ENCODE assay signal across 17 mouse cellular contexts in the genomic region with DNA sequence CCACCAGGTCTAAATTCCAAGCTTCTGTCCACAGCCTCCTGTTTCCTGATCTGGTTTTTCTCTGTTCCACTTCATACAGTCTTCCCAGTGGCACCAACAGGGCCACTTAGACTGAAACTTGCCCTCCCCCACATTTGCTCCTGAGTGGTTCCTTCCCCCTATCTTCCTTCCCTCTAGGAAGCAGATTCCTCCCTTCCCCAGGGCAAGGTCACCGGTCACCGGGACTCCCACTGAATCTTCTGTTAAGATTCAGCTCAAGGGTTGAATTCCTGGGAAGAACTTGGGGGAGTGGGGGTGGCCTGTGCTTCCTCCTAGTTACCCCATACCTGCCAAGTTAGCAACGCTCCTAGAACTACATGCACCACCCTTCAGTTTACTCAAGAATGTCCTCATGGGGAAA. TPM values are rescaled to one million over a fixed set of nuclear protein-coding genes. Genes with fewer than 3 reads are reported as not detected.
A peak's percentile ranks its signal among the peaks of the same experiment; 100 is the strongest.
DNase-seq lines count a peak whose midpoint lies in the region; ATAC-seq and TF ChIP-seq lines count a peak whose summit lies in the region.
"Had no signal": no experiment of that assay in that cellular context is flagged by ENCODE, and none has a peak within 500 bp of the region (broad histone marks: within the 10 kb centered on the region; RNA-seq: fewer than 3 reads in every experiment).

No protein-coding gene starts in this region.

- 0 out of 2 replicates have a peak overlapping the region, but pooled peaks have one; percentile 91 for H3K4me2 ChIP-seq in hindbrain, embryonic 13.5 days
- no peak overlapping the region; the same call in 1 of the 2 replicates for H3K4me2 ChIP-seq in hindbrain, embryonic 14.5 days (replicated peaks)
- peak overlapping the region; percentile 99; the same call in 1 of the 2 replicates for H3K4me2 ChIP-seq in lung, embryonic 14.5 days
- H3K4me2 ChIP-seq in lung, postnatal 0 days (replicated peaks; ENCODE audit: low read depth, low read length), result no peak overlapping the region

- DNase-seq in cerebellum, adult 9-11 months, result peak; percentile 28
- DNase-seq in cerebellum, adult 18-20 months, result no peak
- no peak for DNase-seq in hindbrain, embryonic 14.5 days (ENCODE audit: low spot score)
- DNase-seq in lung, embryonic 14.5 days, result no peak
- DNase-seq in lung, postnatal 0 days (ENCODE audit: low spot score), result no peak
- no peak for DNase-seq in embryonic facial prominence, embryonic 10.5 days (ENCODE audit: low spot score)
- no peak for DNase-seq in gastrocnemius, adult 8-10 months (ENCODE audit: low spot score in 2 of 2)
- DNase-seq: adrenal gland, postnatal 36 days; kidney, adult 18-20 months; lung, postnatal 4 days had no signal

- peaks cover 41% of the 10 kb centered on the region for H3K4me1 ChIP-seq in hindbrain, embryonic 13.5 days (replicated peaks)
- peaks cover 27% of the 10 kb centered on the region for H3K4me1 ChIP-seq in hindbrain, embryonic 14.5 days (replicated peaks; ENCODE audit: control insufficient read depth, insufficient read depth, low read length)
- peaks cover 4% of the 10 kb centered on the region; the same call in 1 of the 2 replicates for H3K4me1 ChIP-seq in lung, embryonic 14.5 days (ENCODE audit: insufficient read depth)
- H3K4me1 ChIP-seq in lung, postnatal 0 days (ENCODE audit: insufficient read depth, low read depth, low read length), result no peaks in the 10 kb centered on the region
- H3K4me1 ChIP-seq in embryonic facial prominence, embryonic 10.5 days, result peaks cover 45% of the 10 kb centered on the region

- H3K36me3 ChIP-seq in hindbrain, embryonic 13.5 days, result peaks cover 1% of the 10 kb centered on the region
- H3K36me3 ChIP-seq in hindbrain, embryonic 14.5 days (replicated peaks; ENCODE audit: control insufficient read depth, insufficient read depth), result 0 out of 2 replicates have a peak, but pooled peaks cover 3% of the 10 kb centered on the region
- H3K36me3 ChIP-seq in lung, embryonic 14.5 days (ENCODE audit: insufficient read depth), result no peaks in the 10 kb centered on the region
- H3K36me3 ChIP-seq in lung, postnatal 0 days (ENCODE audit: insufficient read depth, low read length), result no peaks in the 10 kb centered on the region
- peaks cover 2% of the 10 kb centered on the region; the same call in 1 of the 2 replicates for H3K36me3 ChIP-seq in embryonic facial prominence, embryonic 10.5 days (replicated peaks)
- H3K36me3 ChIP-seq: heart, embryonic 15.5 days; hindbrain, embryonic 10.5 days; midbrain, embryonic 12.5 days; neural tube, embryonic 12.5 days had no signal

- no peak overlapping the region for H3K4me3 ChIP-seq in hindbrain, embryonic 13.5 days
- H3K4me3 ChIP-seq in hindbrain, embryonic 14.5 days (replicated peaks; ENCODE audit: low read length), result no peak overlapping the region
- H3K4me3 ChIP-seq in lung, embryonic 14.5 days (ENCODE audit: low read depth, low read length), result no peak overlapping the region
- no peak overlapping the region for H3K4me3 ChIP-seq in lung, postnatal 0 days (ENCODE audit: low read depth, low read length)
- H3K4me3 ChIP-seq in embryonic facial prominence, embryonic 10.5 days, result peak overlapping the region; percentile 79; the same call in 1 of the 2 replicates

- 18% methylated on average over 3 of the region's 3 CpGs for WGBS in hindbrain, embryonic 13.5 days
- WGBS in hindbrain, embryonic 14.5 days, result 14% methylated on average over 3 of the region's 3 CpGs
- WGBS in lung, embryonic 14.5 days, result 21% methylated on average over 3 of the region's 3 CpGs
- 13% methylated on average over 3 of the region's 3 CpGs for WGBS in lung, postnatal 0 days
- WGBS in embryonic facial prominence, embryonic 10.5 days, result 9% methylated on average over 3 of the region's 3 CpGs

- H3K9ac ChIP-seq in hindbrain, embryonic 13.5 days, result no peak overlapping the region
- no peak overlapping the region for H3K9ac ChIP-seq in hindbrain, embryonic 14.5 days
- H3K9ac ChIP-seq in lung, embryonic 14.5 days, result no peak overlapping the region
- no peak overlapping the region for H3K9ac ChIP-seq in lung, postnatal 0 days (replicated peaks; ENCODE audit: low read depth)

- no peak overlapping the region for H3K27ac ChIP-seq in hindbrain, embryonic 13.5 days
- H3K27ac ChIP-seq in hindbrain, embryonic 14.5 days, result no peak overlapping the region
- H3K27ac ChIP-seq in lung, embryonic 14.5 days (ENCODE audit: low read depth), result no peak overlapping the region
- H3K27ac ChIP-seq in lung, postnatal 0 days (ENCODE audit: low read length), result no peak overlapping the region
- H3K27ac ChIP-seq in embryonic facial prominence, embryonic 10.5 days (replicated peaks), result no peak overlapping the region
- H3K27ac ChIP-seq: neural tube, embryonic 12.5 days had no signal

- H3K9me3 ChIP-seq in hindbrain, embryonic 13.5 days, result no peaks in the 10 kb centered on the region
- H3K9me3 ChIP-seq in hindbrain, embryonic 14.5 days (ENCODE audit: control insufficient read depth, low read length), result no peaks in the 10 kb centered on the region
- no peaks in the 10 kb centered on the region for H3K9me3 ChIP-seq in lung, embryonic 14.5 days (ENCODE audit: low read depth, low read length)
- H3K9me3 ChIP-seq in lung, postnatal 0 days (ENCODE audit: low read length), result no peaks in the 10 kb centered on the region
- H3K9me3 ChIP-seq in embryonic facial prominence, embryonic 10.5 days, result no peaks in the 10 kb centered on the region
- H3K9me3 ChIP-seq: embryonic facial prominence, embryonic 12.5 days; heart, embryonic 15.5 days; hindbrain, embryonic 10.5 days; midbrain, embryonic 12.5 days; neural tube, embryonic 12.5 days had no signal

- TF ChIP-seq EP300 in lung, postnatal 0 days (IDR thresholded peaks at IDR 0.05), result no peak

- peaks cover 48% of the 10 kb centered on the region for H3K27me3 ChIP-seq in hindbrain, embryonic 13.5 days
- no peaks in the 10 kb centered on the region for H3K27me3 ChIP-seq in hindbrain, embryonic 14.5 days (ENCODE audit: control insufficient read depth, insufficient read depth, low read length)
- H3K27me3 ChIP-seq in lung, embryonic 14.5 days (ENCODE audit: insufficient read depth, low read length), result peaks cover 28% of the 10 kb centered on the region
- H3K27me3 ChIP-seq in lung, postnatal 0 days (replicated peaks; ENCODE audit: insufficient read depth, low read length), result peaks cover 7% of the 10 kb centered on the region
- H3K27me3 ChIP-seq in embryonic facial prominence, embryonic 10.5 days (replicated peaks; ENCODE audit: low read depth, poor library complexity, severe bottlenecking), result peaks cover 86% of the 10 kb centered on the region

- ATAC-seq in hindbrain, embryonic 13.5 days (ENCODE audit: low FRiP score), result no peak
- ATAC-seq in hindbrain, embryonic 14.5 days (ENCODE audit: low FRiP score), result no peak
- no peak for ATAC-seq in lung, embryonic 14.5 days (ENCODE audit: insufficient read depth)
- ATAC-seq in lung, postnatal 0 days, result no peak

- TF ChIP-seq CTCF in lung, embryonic 14.5 days (IDR thresholded peaks at IDR 0.05; ENCODE audit: low read depth), result no peak
- no peak for TF ChIP-seq CTCF in lung, postnatal 0 days (IDR thresholded peaks at IDR 0.05)

RNA-seq across cellular contexts. Expression of a gene that starts 1.3 kb away (rescaled TPM):
- 5.0 and 6.8 TPM in 2 replicates for polyA plus RNA-seq in hindbrain, embryonic 13.5 days (2015; fragmentation: Nextera tagmentation; extraction: Ambion mirVana)
- polyA plus RNA-seq in hindbrain, embryonic 14.5 days (2014; fragmentation: Nextera tagmentation; extraction: Ambion mirVana), result 15.1 and 16.7 TPM in 2 replicates
- polyA plus RNA-seq in lung, embryonic 14.5 days (2014; fragmentation: Nextera tagmentation; extraction: Ambion mirVana), result 1.9 and 3.0 TPM in 2 replicates
- 1.0 and 1.2 TPM in 2 replicates for polyA plus RNA-seq in lung, postnatal 0 days (2015; fragmentation: Nextera tagmentation; extraction: Ambion mirVana)
- polyA plus RNA-seq in embryonic facial prominence, embryonic 10.5 days (2016; fragmentation: Nextera tagmentation; extraction: Ambion mirVana), result 0.85 and 1.1 TPM in 2 replicates
- 10 to 100 TPM; 21.3 to 34.2 (median 28.3) TPM for total RNA-seq in gastrocnemius, adult 8-10 months (2022)
- polyA plus RNA-seq: liver, adult 2 months had no signal

Comparison
In these comparisons a context has a peak if more than half of its experiments do, and no peak if none do; other contexts are left out.
1. H3K4me2 ChIP-seq: peak in hindbrain, embryonic 13.5 days (single experiment) and lung, embryonic 14.5 days (single experiment); none in hindbrain, embryonic 14.5 days (single experiment) and lung, postnatal 0 days (single experiment).